Mouse (Mus musculus) brain, embryonic 14.5 days (tissue): ENCODE measurements around the gene Hk3.

Experiments
- CTCF ChIP-seq: fragments of 200-500 bp; IDR thresholded peaks from 2 replicates; pipeline ENCODE4 v1.5.1; 2012; ENCODE audit warnings: inconsistent platforms, mild to moderate bottlenecking, moderate library complexity, borderline replicate concordance; ENCODE audit not compliant: insufficient read depth, insufficient read length; ENCODE audit errors: extremely low read depth
- POLR2A ChIP-seq: fragments of 200-500 bp; IDR thresholded peaks from 2 replicates; pipeline ENCODE4 v1.6.1; 2012; ENCODE audit warnings: mild to moderate bottlenecking, inconsistent platforms, borderline replicate concordance; ENCODE audit not compliant: poor library complexity, insufficient read depth, insufficient read length, severe bottlenecking; ENCODE audit errors: extremely low read depth

- TF ChIP-seq POLR2A (no peak), CTCF (no peak)
Observed at GRCm38 (mm10) chr13:54983001-54983400, 38.2 kb downstream of the Hk3 start.
